Mouse (Mus musculus) embryonic fibroblast, embryonic 13.5 days (primary cell): ENCODE results near the gene Spns2.

Experiments used
- CTCF ChIP-seq: IDR thresholded peaks from 2 replicates; pipeline ENCODE4 v1.5.1; 2011; ENCODE audit warnings: mild to moderate bottlenecking, control low read depth, low read length, moderate library complexity, borderline replicate concordance; ENCODE audit not compliant: insufficient read depth
- POLR2A ChIP-seq: IDR thresholded peaks from 2 replicates; pipeline ENCODE4 v1.6.1; 2011; ENCODE audit warnings: low read depth, mild to moderate bottlenecking, control low read depth, low read length, moderate library complexity

- TF ChIP-seq POLR2A (no peak), CTCF (no peak)
Measured at GRCm38 (mm10) chr11:72426884-72427283, 62.8 kb downstream of the Spns2 start.
